Mouse (Mus musculus) bone marrow, adult 2 months (tissue): ENCODE results near the gene Dnajc11. TPM values are rescaled to one million over a fixed set of nuclear protein-coding genes. Genes with fewer than 3 reads are reported as not detected.

Source experiments
- H3K27ac ChIP-seq: fragments of 200-500 bp; 2 replicates; pipeline ENCODE4 v1.5.1; 2012; ENCODE audit warnings: low read depth, mild to moderate bottlenecking, control low read depth, inconsistent platforms, low read length; ENCODE audit not compliant: control insufficient read depth, poor library complexity, insufficient read depth
- H3K4me1 ChIP-seq: fragments of 200-500 bp; 2 replicates; pipeline ENCODE4 v1.6.1; 2011; ENCODE audit warnings: low read length; ENCODE audit not compliant: control insufficient read depth, insufficient read depth
- H3K4me3 ChIP-seq: fragments of 200-500 bp; replicated peaks from 2 replicates; pipeline ENCODE3; 2011; ENCODE audit warnings: mild to moderate bottlenecking, low read depth, low read length, control low read depth; ENCODE audit not compliant: control insufficient read depth
- CTCF ChIP-seq: fragments of 200-500 bp; IDR thresholded peaks from 2 replicates; pipeline ENCODE4 v1.5.1; 2011; ENCODE audit warnings: low read length, control low read depth; ENCODE audit not compliant: control insufficient read depth, insufficient read depth
- POLR2A ChIP-seq: fragments of 200-500 bp; IDR thresholded peaks from 2 replicates; pipeline ENCODE4 v1.6.1; 2011; ENCODE audit warnings: low read depth, mild to moderate bottlenecking, control low read depth, low read length, borderline replicate concordance; ENCODE audit not compliant: control insufficient read depth
- WGBS: fragments of 180-500 bp; shearing (Covaris S2); methylation state at CpG from one replicate; pipeline ENCODE4 v1.1.7; 2018; 5-methylcytosine and 5-hydroxymethylcytosine counted together
- polyA plus RNA-seq: library from polyadenylated mRNA; stranded (reverse); fragments of >200 nt; gene quantifications from 2 replicates; pipeline ENCODE4 v1.2.4, GENCODE M21; 2011; ENCODE audit warnings: low replicate concordance; ENCODE audit not compliant: missing spikeins, insufficient read depth, insufficient read length

The Dnajc11 gene
- polyA plus RNA-seq, 1 experiment, result 79.8 TPM

GRCm38 (mm10) chr4:152006812-152007211 lies 73.3 kb downstream of the Dnajc11 start:
- Histone ChIP-seq H3K27ac (no peak overlapping the region), H3K4me1 (no peaks in the 10 kb centered on the region), H3K4me3 (no peak overlapping the region)
- 89% methylated on average over 3 of the region's 3 CpGs for WGBS
- TF ChIP-seq POLR2A (no peak), CTCF (no peak)

GRCm38 (mm10) chr4:152007481-152008147 lies 74.1 kb downstream of the Dnajc11 start:
- TF ChIP-seq POLR2A (no peak), CTCF (no peak)
- Histone ChIP-seq H3K4me3 (no peak overlapping the region), H3K4me1 (no peaks in the 10 kb centered on the region), H3K27ac (no peak overlapping the region)
- 47% methylated on average over 8 of the region's 8 CpGs for WGBS

- H3K4me3 ChIP-seq, result peak overlapping the region; percentile 81
Measured at GRCm38 (mm10) chr4:152008148-152008500, 74.6 kb downstream of the Dnajc11 start.

GRCm38 (mm10) chr4:152008622-152009075 lies 75.2 kb downstream of the Dnajc11 start, which contains the start of gene Klhl21:
Gene Klhl21, plus strand, starts transcription at chr4:152008803.
- peak within 1 kb of the TSS; percentile 83 for H3K27ac ChIP-seq
- under 1% methylated on average over 45 of the region's 45 CpGs for WGBS
- peak; percentile 87 for TF ChIP-seq POLR2A
- no peak for TF ChIP-seq CTCF
- no peaks in the 10 kb centered on the region for H3K4me1 ChIP-seq
- peak within 1 kb of the TSS; percentile 81 for H3K4me3 ChIP-seq

More at GRCm38 (mm10) chr4:152008148-152008500, 74.6 kb downstream of the Dnajc11 start:
- Histone ChIP-seq H3K27ac (no peak overlapping the region), H3K4me1 (no peaks in the 10 kb centered on the region)
- WGBS, result 3% methylated on average over 14 of the region's 14 CpGs
- TF ChIP-seq CTCF (no peak), POLR2A (no peak)

GRCm38 (mm10) chr4:152009076-152010051 lies 75.9 kb downstream of the Dnajc11 start:
- Histone ChIP-seq H3K27ac (peak overlapping the region; percentile 83), H3K4me1 (no peaks in the 10 kb centered on the region), H3K4me3 (peak overlapping the region; percentile 81)
- TF ChIP-seq CTCF (no peak), POLR2A (no peak)
- WGBS, result under 1% methylated on average over 115 of the region's 115 CpGs

GRCm38 (mm10) chr4:152010091-152010706 lies 76.7 kb downstream of the Dnajc11 start:
- TF ChIP-seq POLR2A (no peak), CTCF (no peak)
- WGBS, result 2% methylated on average over 10 of the region's 10 CpGs
- Histone ChIP-seq H3K4me1 (no peaks in the 10 kb centered on the region), H3K4me3 (peak overlapping the region; percentile 81), H3K27ac (no peak overlapping the region)

GRCm38 (mm10) chr4:152010707-152011134 lies 77.2 kb downstream of the Dnajc11 start:
- Histone ChIP-seq H3K4me3 (peak overlapping the region; percentile 29), H3K27ac (no peak overlapping the region)
- WGBS, result 11% methylated on average over 13 of the region's 13 CpGs

More at GRCm38 (mm10) chr4:152010707-152011134, 77.2 kb downstream of the Dnajc11 start:
- TF ChIP-seq CTCF, result no peak
- TF ChIP-seq POLR2A, result no peak
- no peaks in the 10 kb centered on the region for H3K4me1 ChIP-seq
